Comparison of ENCODE assay signal across 23 mouse cellular contexts in the genomic region with DNA sequence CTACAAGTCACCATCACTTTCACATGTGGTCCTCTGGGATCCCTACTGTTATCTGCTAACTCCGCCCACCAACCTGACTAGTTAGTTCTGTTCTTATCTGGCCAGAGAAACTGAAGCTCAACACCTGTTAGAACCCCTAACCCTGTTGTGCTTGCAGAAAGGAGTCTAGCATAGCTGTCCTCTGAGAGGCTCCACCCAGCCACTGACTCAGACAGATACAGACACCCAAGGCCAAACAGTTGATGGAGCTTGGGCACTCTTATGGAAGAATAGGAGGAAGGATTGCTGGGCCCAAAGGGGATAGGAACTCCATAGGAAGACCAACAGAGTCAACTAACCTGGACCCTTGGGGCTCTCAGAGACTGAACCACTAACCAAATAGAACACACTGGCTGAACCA. TPM values are rescaled to one million over a fixed set of nuclear protein-coding genes. Genes with fewer than 3 reads are reported as not detected.
DNase-seq lines count a peak whose midpoint lies in the region; ATAC-seq and TF ChIP-seq lines count a peak whose summit lies in the region.
"Had no signal": no experiment of that assay in that cellular context is flagged by ENCODE, and none has a peak within 500 bp of the region (broad histone marks: within the 10 kb centered on the region; RNA-seq: fewer than 3 reads in every experiment).

No protein-coding gene starts in this region.

- H3K27ac ChIP-seq in liver, postnatal 0 days (ENCODE audit: low read depth), result no peak overlapping the region
- H3K27ac ChIP-seq in intestine, embryonic 16.5 days (ENCODE audit: low read length), result no peak overlapping the region
- H3K27ac ChIP-seq: embryonic facial prominence, embryonic 10.5 days; embryonic facial prominence, embryonic 12.5 days; forebrain, embryonic 13.5 days; forebrain, embryonic 15.5 days had no signal

- H3K4me3 ChIP-seq in liver, postnatal 0 days (ENCODE audit: low read depth, low read length), result no peak overlapping the region
- H3K4me3 ChIP-seq in intestine, embryonic 16.5 days (ENCODE audit: low read length), result no peak overlapping the region
- H3K4me3 ChIP-seq: embryonic facial prominence, embryonic 10.5 days; embryonic facial prominence, embryonic 12.5 days; forebrain, embryonic 13.5 days; forebrain, embryonic 15.5 days had no signal

- no peaks in the 10 kb centered on the region for H3K27me3 ChIP-seq in liver, postnatal 0 days (ENCODE audit: insufficient read depth, low read length)
- H3K27me3 ChIP-seq in intestine, embryonic 16.5 days (replicated peaks; ENCODE audit: control insufficient read depth, insufficient read depth, low read length), result no peaks in the 10 kb centered on the region
- H3K27me3 ChIP-seq: embryonic facial prominence, embryonic 12.5 days; forebrain, embryonic 15.5 days had no signal

- peak; percentile 42 for DNase-seq in adrenal gland, adult 2 months
- peak; percentile 12 for DNase-seq in adrenal gland, adult 8-10 months
- peak; percentile 26 for DNase-seq in adrenal gland, postnatal 14 days
- peak; percentile 48 to 55 for DNase-seq in adrenal gland, postnatal 36 days
- no peak for DNase-seq in liver, postnatal 0 days
- no peak for DNase-seq in adipocyte (ENCODE audit: low spot score)
- DNase-seq: cerebellum, adult 11-12 months; cerebellum, adult 2 months; cerebellum, adult 9-10 months; cerebellum, postnatal 10 days; cerebellum, postnatal 25 days; forebrain, postnatal 0 days had no signal

- H3K4me2 ChIP-seq in liver, postnatal 0 days (ENCODE audit: low read depth, low read length), result no peak overlapping the region
- H3K4me2 ChIP-seq in intestine, embryonic 16.5 days (ENCODE audit: low read depth, low read length), result no peak overlapping the region
- H3K4me2 ChIP-seq: embryonic facial prominence, embryonic 12.5 days; forebrain, embryonic 13.5 days; forebrain, embryonic 15.5 days had no signal

- no peak for ATAC-seq in liver, postnatal 0 days
- no peak for ATAC-seq in intestine, embryonic 16.5 days
- ATAC-seq: forebrain, embryonic 13.5 days; forebrain, embryonic 15.5 days; forebrain, postnatal 0 days had no signal

- H3K36me3 ChIP-seq in liver, postnatal 0 days (replicated peaks; ENCODE audit: insufficient read depth, low read length), result no peaks in the 10 kb centered on the region
- no peaks in the 10 kb centered on the region for H3K36me3 ChIP-seq in intestine, embryonic 16.5 days (ENCODE audit: control insufficient read depth, insufficient read depth, low read length)
- H3K36me3 ChIP-seq: embryonic facial prominence, embryonic 10.5 days; embryonic facial prominence, embryonic 12.5 days; forebrain, embryonic 15.5 days had no signal

- TF ChIP-seq CTCF in liver, postnatal 0 days (IDR thresholded peaks at IDR 0.05; ENCODE audit: low read depth), result no peak

- no peak for TF ChIP-seq EP300 in liver, postnatal 0 days (IDR thresholded peaks at IDR 0.05; ENCODE audit: low read depth)

- H3K4me1 ChIP-seq in liver, postnatal 0 days (ENCODE audit: insufficient read depth), result no peaks in the 10 kb centered on the region
- no peaks in the 10 kb centered on the region for H3K4me1 ChIP-seq in intestine, embryonic 16.5 days (ENCODE audit: control insufficient read depth, insufficient read depth, low read length)
- H3K4me1 ChIP-seq: embryonic facial prominence, embryonic 10.5 days; embryonic facial prominence, embryonic 12.5 days; forebrain, embryonic 15.5 days had no signal

- H3K9me3 ChIP-seq in liver, postnatal 0 days (ENCODE audit: low read length), result no peaks in the 10 kb centered on the region
- no peaks in the 10 kb centered on the region for H3K9me3 ChIP-seq in intestine, embryonic 16.5 days (ENCODE audit: control insufficient read depth, low read length)
- H3K9me3 ChIP-seq: embryonic facial prominence, embryonic 10.5 days; embryonic facial prominence, embryonic 12.5 days; forebrain, embryonic 13.5 days; forebrain, embryonic 15.5 days had no signal

- 69% methylated on average over 1 of the region's 1 CpGs for WGBS in liver, postnatal 0 days (ENCODE audit: insufficient replicate concordance)
- WGBS in intestine, embryonic 16.5 days, result 64% methylated on average over 1 of the region's 1 CpGs

- no peak overlapping the region for H3K9ac ChIP-seq in liver, postnatal 0 days (replicated peaks)
- H3K9ac ChIP-seq in intestine, embryonic 16.5 days (ENCODE audit: low read depth, low read length), result no peak overlapping the region
- H3K9ac ChIP-seq: embryonic facial prominence, embryonic 12.5 days; forebrain, embryonic 13.5 days; forebrain, embryonic 15.5 days; forebrain, postnatal 0 days had no signal

RNA-seq across cellular contexts. Expression of a gene that starts 55.2 kb away (rescaled TPM):
- total RNA-seq in adrenal gland, adult 2 months (2021), result not detected
- polyA plus RNA-seq in adrenal gland, adult 2 months (2012; rRNA removed), result not detected in 2 replicates
- total RNA-seq in adrenal gland, adult 8-10 months (2022), result not detected
- total RNA-seq in adrenal gland, postnatal 14 days (2021), result not detected in 2 replicates
- total RNA-seq in adrenal gland, postnatal 36 days (2021), result not detected
- polyA plus RNA-seq in liver, postnatal 0 days (2015; fragmentation: Nextera tagmentation; extraction: Ambion mirVana), result not detected in 2 replicates
- polyA plus RNA-seq in intestine, embryonic 16.5 days (2015; fragmentation: Nextera tagmentation; extraction: Ambion mirVana), result not detected in 2 replicates
- total RNA-seq: ES-E14, MEL had no signal
- polyA plus RNA-seq: C2C12; cerebellum, adult 2 months; cortical plate, adult 2 months; embryonic facial prominence, embryonic 10.5 days; embryonic facial prominence, embryonic 12.5 days; embryonic facial prominence, embryonic 14.5 days; forebrain, embryonic 11.5 days; forebrain, postnatal 0 days had no signal

Comparison
In these comparisons a context has a peak if more than half of its experiments do, and no peak if none do; other contexts are left out.
1. DNase-seq: peak in adrenal gland, adult 2 months (single experiment), adrenal gland, adult 8-10 months (single experiment), adrenal gland, postnatal 14 days (single experiment) and adrenal gland, postnatal 36 days (2 of 2); none in liver, postnatal 0 days (single experiment) and adipocyte (single experiment).